Mouse (Mus musculus) C2C12 (cell line): Measurements from ENCODE around the gene Csrp1. TPM values are rescaled to one million over a fixed set of nuclear protein-coding genes. Genes with fewer than 3 reads are reported as not detected.

Source experiments
- H3K27me3 ChIP-seq: one replicate; pipeline ENCODE4 v1.6.1; 2011; ENCODE audit not compliant: control insufficient read depth, insufficient read depth, insufficient read length
- H3K36me3 ChIP-seq: one replicate; pipeline ENCODE4 v1.6.1; 2011; ENCODE audit not compliant: control insufficient read depth, insufficient read depth
- H3K4me3 ChIP-seq: one replicate; pipeline ENCODE4 v1.5.1; 2011; ENCODE audit warnings: mild to moderate bottlenecking, control low read depth; ENCODE audit not compliant: poor library complexity, insufficient read depth, severe bottlenecking
- H3K79me2 ChIP-seq: one replicate; pipeline ENCODE4 v1.6.1; 2011; ENCODE audit not compliant: control insufficient read depth, insufficient read depth
- H3K79me3 ChIP-seq: one replicate; pipeline ENCODE4 v1.6.1; 2011; ENCODE audit warnings: low read depth, control low read depth
- H3ac ChIP-seq: one replicate; pipeline ENCODE3; 2011; ENCODE audit warnings: low read depth; ENCODE audit not compliant: control insufficient read depth, insufficient read length
- CEBPB ChIP-seq: IDR thresholded peaks from one replicate; pipeline ENCODE4 v1.6.1; 2011; ENCODE audit warnings: low read depth, mild to moderate bottlenecking, control low read depth, moderate library complexity
- CTCF ChIP-seq: IDR thresholded peaks from one replicate; pipeline ENCODE4 v1.5.1; 2011; ENCODE audit not compliant: control insufficient read depth, insufficient read depth, insufficient read length
- FOSL1 ChIP-seq: IDR thresholded peaks from one replicate; pipeline ENCODE4 v1.8.0; 2011; ENCODE audit warnings: mild to moderate bottlenecking, low read length; ENCODE audit not compliant: poor library complexity, insufficient read depth, severe bottlenecking
- MAX ChIP-seq: IDR thresholded peaks from one replicate; pipeline ENCODE4 v1.6.1; 2011; ENCODE audit warnings: mild to moderate bottlenecking, control low read depth
- MYOD1 ChIP-seq: IDR thresholded peaks from one replicate; pipeline ENCODE4 v1.6.1; 2011; ENCODE audit warnings: low read depth; ENCODE audit not compliant: control insufficient read depth, insufficient read length
- MYOG ChIP-seq: IDR thresholded peaks from one replicate; pipeline ENCODE4 v1.6.1; 2011; ENCODE audit not compliant: control insufficient read depth, insufficient read length; ENCODE audit errors: extremely low read depth
- USF1 ChIP-seq: IDR thresholded peaks from one replicate; pipeline ENCODE4 v1.6.1; 2011; ENCODE audit warnings: low read depth, mild to moderate bottlenecking, control low read depth, moderate library complexity
- long read RNA-seq, 2 experiments: library from polyadenylated mRNA; unstranded; transcript quantifications; one replicate each; pipeline ENCODE4 v2.0.0; 2019 to 2020
- polyA plus RNA-seq: library from polyadenylated mRNA; unstranded; fragments of >200 nt; fragmentation: generic; extraction: Trizol; gene quantifications from one replicate; pipeline ENCODE4 v1.2.1, GENCODE M21; 2012; ENCODE audit warnings: missing spikeins

The Csrp1 gene
- polyA plus RNA-seq: 427 TPM
- long read RNA-seq, experiment 1, transcript Csrp1-201 (6 exons, 1,823 nt): major isoform, 105 of 157 reads
- long read RNA-seq, experiment 1, partial matches to known transcripts: 45 of 157 reads
- long read RNA-seq, experiment 1, other reads (novel, unspliced or antisense): 7 of 157 reads
- long read RNA-seq, experiment 2, transcript Csrp1-201 (6 exons, 1,823 nt): major isoform, 433 of 461 reads
- long read RNA-seq, experiment 2, partial matches to known transcripts: 12 of 461 reads
- long read RNA-seq, experiment 2, other reads (novel, unspliced or antisense): 16 of 461 reads

DNA sequence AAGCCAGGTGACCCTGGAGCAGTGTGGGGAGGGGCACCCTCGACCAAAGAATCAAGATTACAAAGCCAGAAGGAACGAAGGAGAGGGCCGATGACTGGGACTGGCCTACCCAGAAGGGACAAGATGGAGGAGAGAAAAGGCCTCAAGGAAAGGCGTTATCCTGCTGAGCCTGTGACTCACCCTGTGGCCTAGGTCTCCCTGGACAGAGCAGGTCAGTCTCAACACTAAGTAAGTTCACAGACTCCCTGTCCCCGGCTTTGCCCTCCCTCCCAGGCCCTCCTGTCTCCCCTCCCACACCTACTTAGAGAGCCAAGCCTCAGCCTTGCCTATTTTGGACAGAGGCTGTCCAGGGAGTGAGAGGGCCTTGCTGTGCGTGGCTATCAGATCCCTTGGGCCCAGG is at the start of gene Csrp1:
Gene Csrp1, plus strand, starts transcription at position 79 of the 400 bp plus-strand sequence.
- no peak for TF ChIP-seq MAX
- TF ChIP-seq FOSL1: no peak
- no peak for TF ChIP-seq CEBPB
- no peak for TF ChIP-seq MYOG
- no peak for TF ChIP-seq MYOD1
- no peak for TF ChIP-seq CTCF
- no peak for TF ChIP-seq USF1
- Histone ChIP-seq H3K4me3 (no peak within 1 kb of the TSS), H3ac (no peak within 1 kb of the TSS), H3K79me3 (no peaks in the 10 kb centered on the region), H3K79me2 (no peaks in the 10 kb centered on the region), H3K27me3 (no peaks in the 10 kb centered on the region), H3K36me3 (no peaks in the 10 kb centered on the region)

DNA sequence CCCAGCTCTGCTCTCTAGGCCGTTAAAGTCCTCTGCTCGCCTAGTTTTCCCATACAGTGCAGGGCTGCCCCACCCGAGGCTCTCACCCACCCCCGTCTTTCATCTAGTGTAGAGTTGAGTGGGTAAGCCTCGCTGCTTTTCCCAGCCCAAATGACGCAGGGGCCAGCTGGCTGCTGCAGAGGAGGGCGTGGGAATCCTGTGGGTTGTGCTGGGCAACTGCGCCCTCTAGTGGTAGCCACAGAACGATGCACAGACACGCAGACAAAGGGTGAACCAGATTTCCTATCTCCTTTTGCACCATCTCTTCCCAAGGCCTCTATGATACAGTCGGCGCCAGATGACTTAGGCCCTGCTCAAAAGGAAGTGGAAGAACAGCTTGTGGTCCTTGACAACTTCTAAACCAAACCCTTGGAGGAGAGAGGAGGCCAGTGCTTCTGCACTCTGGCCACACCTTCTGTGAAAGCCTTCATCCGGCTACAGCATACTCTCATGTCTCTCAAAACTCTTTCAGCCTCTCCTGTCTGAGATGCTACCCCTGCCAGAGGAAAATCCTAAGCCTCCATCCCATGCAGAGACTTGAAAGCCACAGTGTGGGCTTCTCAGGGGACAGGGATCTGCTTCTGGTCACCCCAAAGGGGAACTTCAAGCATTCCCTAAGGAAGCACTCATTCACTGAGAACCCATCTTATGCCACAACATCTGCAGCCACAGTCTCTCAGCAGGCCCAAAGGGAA is 49.3 kb upstream of the Csrp1 start:
- no peak overlapping the region for H3K4me3 ChIP-seq
- no peak overlapping the region for H3ac ChIP-seq
- H3K79me2 ChIP-seq: peaks cover 90% of the 10 kb centered on the region
- no peaks in the 10 kb centered on the region for H3K27me3 ChIP-seq
- peaks cover 46% of the 10 kb centered on the region for H3K79me3 ChIP-seq
- TF ChIP-seq CEBPB: no peak
- TF ChIP-seq USF1: no peak
- no peak for TF ChIP-seq MYOG
- TF ChIP-seq CTCF: peak; percentile 86
- no peak for TF ChIP-seq MAX
- TF ChIP-seq MYOD1: peak; percentile 39
- no peak for TF ChIP-seq FOSL1
- peaks cover 4% of the 10 kb centered on the region for H3K36me3 ChIP-seq

DNA sequence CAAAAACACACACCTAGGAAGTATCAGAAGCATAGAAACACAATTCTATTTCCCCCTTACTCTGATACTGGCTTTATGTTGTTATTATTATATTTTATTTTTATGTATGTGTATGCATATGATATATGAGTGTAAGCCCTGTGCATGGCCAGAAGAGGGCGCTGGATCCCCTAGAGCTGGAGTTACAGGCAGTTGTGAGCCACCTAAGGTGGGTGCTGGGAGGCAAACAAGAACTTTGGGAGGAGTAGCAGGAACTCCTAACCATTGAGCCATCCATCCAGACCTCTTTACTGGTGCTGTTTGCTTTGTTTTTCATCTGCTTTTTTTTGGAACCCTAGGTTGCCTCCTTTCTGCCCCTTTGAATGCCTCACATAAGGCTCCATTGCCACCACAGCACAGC is 48.5 kb upstream of the Csrp1 start:
- Histone ChIP-seq H3K79me3 (peaks cover 45% of the 10 kb centered on the region), H3K4me3 (no peak overlapping the region), H3K27me3 (no peaks in the 10 kb centered on the region), H3K36me3 (peaks cover 4% of the 10 kb centered on the region), H3ac (no peak overlapping the region), H3K79me2 (peaks cover 90% of the 10 kb centered on the region)
- no peak for TF ChIP-seq FOSL1
- TF ChIP-seq CTCF: no peak
- TF ChIP-seq USF1: no peak
- TF ChIP-seq MAX: no peak
- TF ChIP-seq MYOD1: no peak
- TF ChIP-seq CEBPB: no peak
- TF ChIP-seq MYOG: no peak

DNA sequence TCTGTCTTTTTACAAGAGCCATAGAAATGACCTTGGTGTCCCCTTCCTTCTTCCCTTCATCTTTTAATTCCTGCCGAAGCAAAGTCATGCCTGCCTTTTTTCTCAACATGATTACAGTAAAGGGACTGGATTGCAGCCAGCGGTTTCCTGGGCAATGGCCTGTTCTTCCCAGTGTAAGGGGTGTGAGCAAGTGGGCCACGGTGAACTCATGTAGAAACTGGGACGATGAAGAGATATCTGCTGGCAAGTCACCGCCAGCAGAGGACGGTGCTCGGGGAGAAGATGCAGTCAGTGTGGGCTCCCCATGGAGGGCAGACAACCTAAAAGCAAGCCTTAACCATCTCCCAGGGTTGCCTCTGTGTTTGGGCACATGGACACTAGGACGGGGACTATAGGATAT is 47.9 kb upstream of the Csrp1 start:
- TF ChIP-seq MYOG (no peak), USF1 (no peak), FOSL1 (no peak), MYOD1 (no peak), CEBPB (no peak), MAX (no peak), CTCF (no peak)
- H3K4me3 ChIP-seq: no peak overlapping the region
- H3K79me2 ChIP-seq: peaks cover 90% of the 10 kb centered on the region
- H3ac ChIP-seq: peak overlapping the region; percentile 3
- peaks cover 45% of the 10 kb centered on the region for H3K79me3 ChIP-seq
- peaks cover 4% of the 10 kb centered on the region for H3K36me3 ChIP-seq
- H3K27me3 ChIP-seq: no peaks in the 10 kb centered on the region

GRCm38 (mm10) chr1:135672374-135672773 is 47.5 kb upstream of the Csrp1 start:
- Histone ChIP-seq H3K27me3 (no peaks in the 10 kb centered on the region), H3K4me3 (no peak overlapping the region), H3K36me3 (peaks cover 4% of the 10 kb centered on the region), H3K79me2 (peaks cover 90% of the 10 kb centered on the region), H3ac (no peak overlapping the region), H3K79me3 (peaks cover 44% of the 10 kb centered on the region)
- TF ChIP-seq CEBPB (no peak), USF1 (no peak), CTCF (no peak), FOSL1 (no peak), MYOG (no peak), MYOD1 (no peak), MAX (no peak)

DNA sequence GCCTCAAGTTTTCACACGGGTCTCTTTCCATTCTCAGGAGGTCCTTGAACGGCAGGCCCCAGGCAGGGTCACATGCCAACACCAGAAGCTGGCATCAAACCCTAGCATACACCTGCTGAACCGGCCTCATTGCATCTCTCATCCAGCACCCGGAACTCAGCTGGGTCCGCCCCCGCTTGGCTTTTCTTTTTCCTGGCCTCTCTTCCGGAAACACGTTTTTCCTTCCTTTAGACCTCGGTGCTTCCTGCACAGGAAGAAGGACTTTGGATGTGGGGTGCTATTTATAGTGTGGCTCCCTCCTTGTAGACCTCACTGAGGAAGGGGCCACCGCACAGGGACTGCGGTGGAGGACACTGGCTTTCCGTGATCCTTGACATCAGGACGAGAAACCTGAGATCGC is 46.4 kb upstream of the Csrp1 start:
- TF ChIP-seq MYOG (no peak), USF1 (no peak), CTCF (no peak)
- Histone ChIP-seq H3ac (no peak overlapping the region), H3K4me3 (no peak overlapping the region), H3K79me2 (peaks cover 90% of the 10 kb centered on the region), H3K36me3 (peaks cover 4% of the 10 kb centered on the region), H3K27me3 (no peaks in the 10 kb centered on the region), H3K79me3 (peaks cover 48% of the 10 kb centered on the region)
